ENCODE assay signal across 8 mouse cellular contexts in the genomic region with DNA sequence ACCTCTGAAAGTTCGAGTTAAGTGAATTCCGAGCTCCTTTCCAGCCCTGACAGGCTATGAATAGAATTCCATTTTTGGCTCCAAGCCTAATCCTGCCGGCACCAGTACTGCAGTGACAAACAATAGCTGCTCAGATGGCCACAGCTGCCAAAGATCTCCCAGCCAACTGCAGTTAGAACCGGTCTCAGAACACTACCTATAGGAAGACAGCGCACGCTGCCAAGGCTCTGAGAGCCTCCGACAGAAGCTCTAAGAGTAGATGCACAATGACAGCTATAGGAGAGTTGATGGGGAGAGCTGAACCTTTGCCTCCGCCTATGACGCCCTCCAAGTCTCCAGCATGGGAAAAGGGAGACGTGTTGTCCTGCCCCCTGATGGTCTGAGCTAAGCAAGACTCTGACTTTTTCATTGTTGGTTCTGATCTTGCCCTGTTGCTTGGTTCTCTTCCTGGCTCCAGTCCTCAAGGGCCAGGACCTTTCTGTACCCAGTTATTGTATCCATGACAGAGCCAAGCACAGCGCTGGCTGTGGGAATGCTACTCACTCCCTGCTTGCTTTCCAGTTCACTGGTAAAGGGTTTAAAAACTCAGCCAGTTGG.
A peak's percentile ranks its signal among the peaks of the same experiment; 100 is the strongest.
DNase-seq lines count a peak whose midpoint lies in the region; ATAC-seq and TF ChIP-seq lines count a peak whose summit lies in the region.

No protein-coding gene starts in this region.

- no peaks in the 10 kb centered on the region for H3K9me3 ChIP-seq in ES-E14 (ENCODE audit: control insufficient read depth, insufficient read depth, low read depth, low read length)
- no peaks in the 10 kb centered on the region for H3K9me3 ChIP-seq in hindbrain, embryonic 12.5 days (replicated peaks)

- H3K4me2 ChIP-seq in hindbrain, embryonic 12.5 days (replicated peaks): peak overlapping the region; percentile 41

- no peaks in the 10 kb centered on the region for H3K27me3 ChIP-seq in hindbrain, embryonic 12.5 days

- no peak overlapping the region for H3K27ac ChIP-seq in ES-E14 (ENCODE audit: insufficient read depth, low read depth, low read length, poor library complexity, severe bottlenecking)
- H3K27ac ChIP-seq in hindbrain, embryonic 12.5 days: peak overlapping the region; percentile 80

- WGBS in hindbrain, embryonic 12.5 days: 17% methylated on average over 11 of the region's 11 CpGs

- DNase-seq in ES-E14 (ENCODE audit: low read depth, low spot score): no peak
- DNase-seq in cerebellum, adult 8-10 months: peak; percentile 70
- DNase-seq in frontal cortex, postnatal 14 days (ENCODE audit: low spot score in 2 of 2): peak; percentile 27 to 35
- peak; percentile 69 for DNase-seq in layer of hippocampus, adult 9-10 months (ENCODE audit: low spot score)
- peak; percentile 68 for DNase-seq in lung, postnatal 14 days
- peak; percentile 25 for DNase-seq in right cerebral cortex, postnatal 14 days

- in situ Hi-C loops in ES-E14 (cut with MboI; ENCODE audit: low sequenced_read_pairs in 2 of 2, unreplicated experiment in 2 of 2): no loop called here

- ATAC-seq in hindbrain, embryonic 12.5 days (ENCODE audit: low FRiP score): peak; percentile 91
- ATAC-seq in erythroid progenitor cell, adult 5-6 weeks (replicated peaks; ENCODE audit: low FRiP score, poor library complexity, severe bottlenecking): no peak

- no peak overlapping the region for H3K4me3 ChIP-seq in ES-E14 (ENCODE audit: insufficient read depth in 1 of 2, low read depth in 1 of 2, low read length in 2 of 2, poor library complexity in 1 of 2, severe bottlenecking in 1 of 2)
- no peak overlapping the region for H3K4me3 ChIP-seq in hindbrain, embryonic 12.5 days

- peaks cover 5% of the 10 kb centered on the region; the same call in 1 of the 2 replicates for H3K36me3 ChIP-seq in ES-E14 (ENCODE audit: control insufficient read depth, insufficient read depth, low read length, poor library complexity, severe bottlenecking)
- H3K36me3 ChIP-seq in hindbrain, embryonic 12.5 days: no peaks in the 10 kb centered on the region

- H3K4me1 ChIP-seq in ES-E14 (ENCODE audit: control insufficient read depth in 2 of 2, insufficient read depth in 2 of 2, low read length in 2 of 2, poor library complexity in 1 of 2): peaks cover 13 to 26% of the 10 kb centered on the region in 2 experiments
- peaks cover 64% of the 10 kb centered on the region for H3K4me1 ChIP-seq in hindbrain, embryonic 12.5 days

- no peak overlapping the region for H3K9ac ChIP-seq in ES-E14 (ENCODE audit: insufficient read depth, low read depth, low read length, poor library complexity, severe bottlenecking)
- H3K9ac ChIP-seq in hindbrain, embryonic 12.5 days: no peak overlapping the region

TF ChIP-seq in ES-E14, 5 proteins besides CTCF, POLR2A, EP300 and RAD21:
- TF ChIP-seq CHD2 (IDR thresholded peaks at IDR 0.05; ENCODE audit: low read depth, low read length): no peak
- peak; percentile 5; the same call in 1 of the 2 replicates for TF ChIP-seq ZC3H11A (IDR thresholded peaks at IDR 0.05; ENCODE audit: borderline replicate concordance, low read depth, low read length)
